Mouse (Mus musculus) liver, embryonic 16.5 days (tissue): ENCODE results near the gene Siglece. TPM values are rescaled to one million over a fixed set of nuclear protein-coding genes. Genes with fewer than 3 reads are reported as not detected.

Experiments used
- ATAC-seq: fragments of 200-750 bp; cut with Nextera tagmentation; 2 replicates; pipeline ENCODE4 v1.8.0; 2017; ENCODE audit warnings: low read depth, mild to moderate bottlenecking, moderate number of reproducible peaks, moderate library complexity
- H3K27ac ChIP-seq: fragments of 300-500 bp; sonication (generic); 2 replicates; pipeline ENCODE4 v1.5.1; 2014; ENCODE audit warnings: mild to moderate bottlenecking, low read length
- H3K27me3 ChIP-seq: fragments of 300-500 bp; sonication (generic); 2 replicates; pipeline ENCODE4 v1.6.1; 2014; ENCODE audit warnings: low read depth, low read length, mixed read lengths; ENCODE audit not compliant: control insufficient read depth, insufficient read depth
- H3K36me3 ChIP-seq: fragments of 300-500 bp; sonication (generic); 2 replicates; pipeline ENCODE4 v1.6.1; 2014; ENCODE audit warnings: mild to moderate bottlenecking; ENCODE audit not compliant: control insufficient read depth, insufficient read depth
- H3K4me1 ChIP-seq: fragments of 300-500 bp; sonication (generic); 2 replicates; pipeline ENCODE4 v1.6.1; 2014; ENCODE audit warnings: low read depth, low read length, mixed read lengths; ENCODE audit not compliant: control insufficient read depth
- H3K4me2 ChIP-seq: fragments of 300-500 bp; sonication (generic); 2 replicates; pipeline ENCODE4 v1.6.1; 2014; ENCODE audit warnings: low read depth, low read length, mixed read lengths
- H3K4me3 ChIP-seq: fragments of 300-500 bp; sonication (generic); 2 replicates; pipeline ENCODE4 v1.5.1; 2014; ENCODE audit warnings: low read depth, mild to moderate bottlenecking, low read length
- H3K9ac ChIP-seq: fragments of 300-500 bp; sonication (generic); 2 replicates; pipeline ENCODE4 v1.6.1; 2014; ENCODE audit warnings: low read depth, low read length
- H3K9me3 ChIP-seq: fragments of 300-500 bp; sonication (generic); replicated peaks from 2 replicates; pipeline ENCODE4 v1.6.1; 2016; ENCODE audit warnings: low read length; ENCODE audit not compliant: control insufficient read depth
- WGBS: fragments of 180-500 bp; shearing (Covaris S2); extraction: QIAGEN DNeasy Blood & Tissue Kit; methylation state at CpG from one replicate; pipeline ENCODE4 v1.1.7; 2014; ENCODE audit not compliant: insufficient replicate concordance; 5-methylcytosine and 5-hydroxymethylcytosine counted together
- polyA plus RNA-seq: library from polyadenylated mRNA; unstranded; fragments of >200 nt; fragmentation: Nextera tagmentation; extraction: Ambion mirVana; gene quantifications from 2 replicates; pipeline ENCODE4 v1.2.1, GENCODE M21; 2015

Siglece gene
- polyA plus RNA-seq, 1 experiment from 2014 or later = 5.0 TPM

DNA sequence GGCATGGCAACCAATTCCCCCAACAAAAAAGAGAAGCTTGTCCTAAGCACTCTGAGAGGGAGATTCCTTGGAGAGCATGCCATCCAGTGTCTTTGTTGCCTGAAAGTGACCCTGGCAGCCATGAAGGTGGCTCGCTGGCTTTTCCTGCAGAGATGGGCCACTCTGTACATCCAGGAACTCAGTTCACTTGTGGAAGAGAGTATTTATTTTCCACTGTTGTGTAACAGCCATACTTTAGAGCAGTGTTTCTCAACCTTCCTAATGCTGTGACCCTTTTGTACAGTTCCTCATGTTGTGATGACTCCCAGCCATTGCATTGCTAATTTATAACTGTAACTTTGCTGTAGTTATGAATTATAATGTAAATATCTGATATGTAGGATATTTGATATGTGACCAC lies 22.8 kb downstream of the Siglece start:
- no peak overlapping the region for H3K4me2 ChIP-seq
- no peak overlapping the region for H3K27ac ChIP-seq
- no peaks in the 10 kb centered on the region for H3K36me3 ChIP-seq
- ATAC-seq = no peak
- no peak overlapping the region for H3K4me3 ChIP-seq
- 56% methylated on average over 1 of the region's 1 CpGs for WGBS
- no peak overlapping the region for H3K9ac ChIP-seq
- H3K4me1 ChIP-seq = no peaks in the 10 kb centered on the region
- no peaks in the 10 kb centered on the region for H3K9me3 ChIP-seq
- H3K27me3 ChIP-seq = no peaks in the 10 kb centered on the region

DNA sequence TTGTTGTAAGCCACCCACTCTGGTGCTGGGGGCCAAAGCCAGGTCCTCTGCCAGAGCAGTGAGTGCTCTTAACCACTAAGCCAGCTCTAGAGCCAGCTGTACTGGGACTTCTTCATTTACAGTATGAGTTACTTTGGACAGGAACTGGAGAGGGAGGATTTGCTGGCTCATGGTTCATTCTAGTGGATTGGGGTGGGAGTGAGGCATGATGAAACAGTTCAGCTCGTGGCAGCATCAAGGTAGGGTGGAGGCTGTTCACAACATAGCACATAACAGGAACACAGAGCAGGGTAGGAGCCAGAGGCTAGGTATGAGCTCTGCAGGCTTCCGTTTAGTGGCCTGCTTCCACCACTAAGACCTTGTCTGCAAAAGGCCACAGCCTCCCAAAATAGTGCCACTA lies 23.8 kb downstream of the Siglece start:
- no peak for ATAC-seq

DNA sequence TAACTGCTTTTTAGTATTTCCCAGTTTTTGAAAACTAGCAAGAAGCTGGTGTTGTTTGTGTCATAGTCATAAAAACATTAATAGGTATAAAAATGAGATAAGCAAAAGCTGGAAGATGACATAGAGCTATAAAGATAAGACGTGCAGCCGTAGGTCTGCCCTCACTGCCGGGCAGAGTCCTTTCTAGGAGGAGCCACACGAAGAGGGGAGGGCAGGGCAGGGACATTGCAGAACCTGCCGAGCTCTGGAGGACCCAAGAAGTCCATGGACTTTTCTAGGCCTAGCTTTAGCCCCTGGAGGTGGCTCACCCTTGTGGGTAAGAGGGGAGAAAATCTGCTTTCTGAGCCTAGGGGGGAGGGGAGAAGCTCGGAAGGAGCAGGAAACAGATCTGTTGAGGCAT lies 25.5 kb downstream of the Siglece start, which contains the start of gene Ceacam18:
Gene Ceacam18, plus strand, starts transcription at position 208 of the 400 bp plus-strand sequence.
- Histone ChIP-seq H3K4me1 (no peaks in the 10 kb centered on the region), H3K36me3 (no peaks in the 10 kb centered on the region), H3K9ac (no peak within 1 kb of the TSS), H3K4me3 (no peak within 1 kb of the TSS), H3K4me2 (no peak within 1 kb of the TSS), H3K27ac (no peak within 1 kb of the TSS), H3K9me3 (no peaks in the 10 kb centered on the region), H3K27me3 (no peaks in the 10 kb centered on the region)
- ATAC-seq = no peak
- 30% methylated on average over 6 of the region's 6 CpGs for WGBS

More for the DNA sequence above, 23.8 kb downstream of the Siglece start:
- Histone ChIP-seq H3K4me3 (no peak overlapping the region), H3K27me3 (no peaks in the 10 kb centered on the region), H3K36me3 (no peaks in the 10 kb centered on the region), H3K9me3 (no peaks in the 10 kb centered on the region), H3K4me1 (no peaks in the 10 kb centered on the region), H3K27ac (no peak overlapping the region), H3K4me2 (no peak overlapping the region), H3K9ac (no peak overlapping the region)
- WGBS = 17% methylated on average over 2 of the region's 2 CpGs

DNA sequence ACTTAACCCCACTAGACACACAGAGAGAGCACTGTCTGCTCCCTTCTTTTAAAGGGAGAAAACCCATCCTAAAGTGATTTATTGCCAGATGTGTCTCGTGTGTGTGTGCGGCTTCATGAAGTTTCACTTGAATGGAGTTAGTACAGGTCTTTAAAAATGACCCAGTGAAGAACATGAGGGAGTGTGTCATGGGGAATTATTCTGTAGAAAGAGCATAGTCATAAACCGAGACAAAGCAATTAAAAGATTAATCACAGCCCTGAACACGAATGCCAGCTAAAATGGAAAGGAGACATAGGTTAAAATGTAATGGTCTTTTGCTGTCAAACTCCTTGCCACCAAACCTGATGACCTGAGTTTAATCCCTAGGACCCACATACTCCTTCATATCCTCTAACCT lies 26.0 kb downstream of the Siglece start:
- H3K9me3 ChIP-seq = no peaks in the 10 kb centered on the region
- ATAC-seq = no peak
- no peaks in the 10 kb centered on the region for H3K36me3 ChIP-seq
- no peak overlapping the region for H3K4me3 ChIP-seq
- H3K9ac ChIP-seq = no peak overlapping the region
- H3K4me1 ChIP-seq = no peaks in the 10 kb centered on the region
- no peak overlapping the region for H3K27ac ChIP-seq
- H3K27me3 ChIP-seq = no peaks in the 10 kb centered on the region
- WGBS = 52% methylated on average over 4 of the region's 4 CpGs
- H3K4me2 ChIP-seq = no peak overlapping the region

DNA sequence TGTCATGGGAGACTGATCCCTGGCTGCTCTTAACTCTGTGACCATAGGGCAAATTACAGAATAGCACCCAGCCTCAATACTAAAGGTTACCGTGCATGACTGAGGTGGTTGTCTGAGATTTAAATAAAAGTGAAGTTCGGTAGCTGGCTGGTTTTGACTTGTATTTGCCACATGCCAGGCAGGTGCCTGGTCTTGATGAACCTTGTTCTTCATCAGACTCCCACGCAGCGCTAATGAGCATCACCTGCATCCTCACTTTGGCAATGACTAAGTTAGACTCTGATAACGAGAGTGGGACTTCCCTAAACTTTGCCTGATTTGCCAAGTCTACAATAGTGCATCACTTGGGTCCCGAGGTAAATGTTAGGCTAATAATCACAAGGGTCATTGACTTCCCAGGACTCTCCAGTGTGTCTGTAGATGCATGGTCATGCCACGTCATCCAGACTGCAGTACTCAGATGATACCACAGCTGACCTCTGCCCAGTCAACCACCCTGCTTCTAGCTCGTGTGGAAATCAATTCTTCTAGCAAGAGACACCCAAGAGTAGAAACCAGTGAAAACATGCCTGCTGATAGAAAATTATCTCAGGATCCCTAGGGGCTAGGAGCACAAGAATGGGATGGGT lies 34.1 kb downstream of the Siglece start:
- Histone ChIP-seq H3K4me1 (no peaks in the 10 kb centered on the region), H3K4me3 (no peak overlapping the region), H3K4me2 (no peak overlapping the region), H3K27ac (no peak overlapping the region), H3K36me3 (no peaks in the 10 kb centered on the region), H3K27me3 (no peaks in the 10 kb centered on the region), H3K9me3 (no peaks in the 10 kb centered on the region), H3K9ac (no peak overlapping the region)
- ATAC-seq = no peak
- WGBS = 57% methylated on average over 8 of the region's 8 CpGs

DNA sequence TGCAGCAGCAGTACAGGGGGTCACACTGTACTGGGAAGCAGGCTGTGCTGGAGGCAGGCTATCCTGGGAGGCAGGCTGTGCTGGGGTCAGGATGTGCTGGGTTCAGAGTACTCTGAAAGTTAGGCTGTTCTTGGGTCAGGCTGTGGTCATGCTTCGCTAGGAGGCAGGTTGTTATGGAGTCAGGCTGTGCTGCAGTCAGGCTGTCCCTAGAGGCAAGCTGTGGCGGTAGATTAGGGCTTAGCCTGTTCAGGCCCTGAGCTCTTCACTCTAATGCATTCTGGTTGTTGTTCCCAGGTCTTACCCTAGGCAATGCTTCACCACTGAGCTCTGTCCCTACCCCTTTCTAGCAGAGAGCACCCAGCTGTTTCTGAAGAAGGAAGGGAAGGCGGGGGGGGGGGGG lies 34.9 kb downstream of the Siglece start:
- Histone ChIP-seq H3K36me3 (no peaks in the 10 kb centered on the region), H3K27ac (no peak overlapping the region), H3K4me2 (no peak overlapping the region), H3K9me3 (no peaks in the 10 kb centered on the region), H3K9ac (no peak overlapping the region), H3K27me3 (no peaks in the 10 kb centered on the region), H3K4me3 (no peak overlapping the region), H3K4me1 (no peaks in the 10 kb centered on the region)
- ATAC-seq = no peak
- 61% methylated on average over 3 of the region's 3 CpGs for WGBS

DNA sequence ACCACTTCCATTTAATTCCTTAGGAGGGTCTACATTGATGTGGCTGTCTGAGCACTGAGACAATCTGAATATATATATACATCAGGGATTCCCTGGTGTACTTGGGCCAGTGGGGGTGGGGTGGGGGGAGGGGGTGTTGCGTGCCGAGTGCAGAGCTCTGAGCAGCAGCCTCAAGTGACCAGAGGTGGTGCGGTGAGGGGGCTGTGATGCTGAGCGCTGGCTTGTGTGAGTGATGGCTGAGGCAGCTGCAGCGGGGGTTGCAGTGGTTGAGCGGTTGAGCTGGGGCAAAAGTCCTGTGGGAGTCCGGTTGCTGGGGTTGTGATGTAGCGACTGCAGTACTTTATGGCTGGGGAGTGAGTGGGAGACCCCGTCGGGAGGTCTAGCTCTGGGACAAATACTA lies 36.1 kb downstream of the Siglece start:
- Histone ChIP-seq H3K4me1 (no peaks in the 10 kb centered on the region), H3K9ac (no peak overlapping the region), H3K4me2 (no peak overlapping the region), H3K36me3 (no peaks in the 10 kb centered on the region), H3K4me3 (no peak overlapping the region), H3K27me3 (no peaks in the 10 kb centered on the region), H3K27ac (no peak overlapping the region), H3K9me3 (no peaks in the 10 kb centered on the region)
- no peak for ATAC-seq
- WGBS = 26% methylated on average over 10 of the region's 10 CpGs

DNA sequence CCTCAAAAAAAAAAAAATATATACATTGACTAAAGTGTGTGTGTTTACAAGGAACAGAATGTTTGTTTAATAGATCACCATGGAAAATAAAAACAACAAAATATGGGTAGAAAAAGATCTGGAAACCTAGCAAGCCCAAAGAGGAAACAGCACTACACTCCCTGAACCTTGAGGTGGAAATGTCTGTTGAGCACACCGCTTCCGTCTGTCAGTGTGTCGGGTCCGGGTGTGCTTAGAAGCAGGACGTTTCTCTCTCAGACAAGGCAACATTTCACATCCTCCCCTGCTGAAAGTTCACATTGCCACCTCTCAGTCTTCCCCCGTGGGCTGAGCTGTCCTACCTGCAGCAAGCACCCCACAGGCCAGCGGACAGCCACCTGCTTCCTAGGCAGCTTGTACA lies 37.0 kb downstream of the Siglece start:
- no peaks in the 10 kb centered on the region for H3K27me3 ChIP-seq
- no peaks in the 10 kb centered on the region for H3K4me1 ChIP-seq
- no peak overlapping the region for H3K27ac ChIP-seq
- no peak overlapping the region for H3K4me3 ChIP-seq
- H3K36me3 ChIP-seq = no peaks in the 10 kb centered on the region
- no peaks in the 10 kb centered on the region for H3K9me3 ChIP-seq
- ATAC-seq = no peak
- H3K4me2 ChIP-seq = no peak overlapping the region
- WGBS = 51% methylated on average over 7 of the region's 7 CpGs
- no peak overlapping the region for H3K9ac ChIP-seq

DNA sequence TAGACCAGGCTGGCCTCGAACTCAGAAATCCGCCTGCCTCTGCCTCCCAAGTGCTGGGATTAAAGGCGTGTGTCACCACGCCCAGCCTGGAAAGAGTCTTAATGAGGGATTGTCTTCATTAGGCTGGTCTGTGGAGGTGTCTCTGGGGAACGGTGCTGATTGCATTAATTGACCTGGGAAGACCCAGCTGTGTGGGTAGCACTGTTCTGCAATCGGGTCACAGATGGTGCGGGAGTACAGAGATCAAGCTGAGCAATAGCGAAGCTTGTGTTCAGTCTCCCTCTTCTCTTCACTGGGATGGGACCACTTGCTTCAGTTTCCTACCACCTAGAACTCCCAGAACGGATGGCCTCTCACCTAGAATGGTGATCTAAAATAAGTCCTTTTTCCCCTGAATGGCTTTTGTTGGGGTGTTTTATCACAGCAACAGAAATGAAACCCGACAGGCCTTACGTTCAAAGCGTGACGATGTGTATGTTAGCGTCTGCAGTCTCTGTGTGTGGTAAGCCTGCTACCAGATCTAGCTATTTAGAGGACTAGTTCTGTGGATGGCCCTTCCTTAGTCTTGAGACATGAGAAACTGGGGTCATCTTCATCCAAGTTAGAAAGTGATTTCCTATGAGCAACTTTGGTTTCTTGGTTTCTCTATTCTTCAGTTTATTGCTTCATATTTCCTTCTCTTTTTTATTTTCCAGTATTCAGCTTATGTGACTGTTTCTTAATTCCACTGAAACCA lies 46.0 kb downstream of the Siglece start:
- H3K4me2 ChIP-seq = no peak overlapping the region
- H3K9me3 ChIP-seq = no peaks in the 10 kb centered on the region
- H3K4me3 ChIP-seq = no peak overlapping the region
- no peaks in the 10 kb centered on the region for H3K36me3 ChIP-seq
- no peak for ATAC-seq
- no peaks in the 10 kb centered on the region for H3K4me1 ChIP-seq
- no peaks in the 10 kb centered on the region for H3K27me3 ChIP-seq
- no peak overlapping the region for H3K9ac ChIP-seq
- H3K27ac ChIP-seq = no peak overlapping the region
- 66% methylated on average over 14 of the region's 14 CpGs for WGBS
